Mouse (Mus musculus): ENCODE measurements around the gene Acy3. TPM values are rescaled to one million over a fixed set of nuclear protein-coding genes. Genes with fewer than 3 reads are reported as not detected.
"Not testable (repeated sequence)": the region's sequence is repeated elsewhere in the genome, so short reads cannot be mapped to it uniquely, and the experiment has no call there.

Acy3 gene
- polyA plus RNA-seq, 1 experiment from 2014 or later: 9.5 TPM

DNA sequence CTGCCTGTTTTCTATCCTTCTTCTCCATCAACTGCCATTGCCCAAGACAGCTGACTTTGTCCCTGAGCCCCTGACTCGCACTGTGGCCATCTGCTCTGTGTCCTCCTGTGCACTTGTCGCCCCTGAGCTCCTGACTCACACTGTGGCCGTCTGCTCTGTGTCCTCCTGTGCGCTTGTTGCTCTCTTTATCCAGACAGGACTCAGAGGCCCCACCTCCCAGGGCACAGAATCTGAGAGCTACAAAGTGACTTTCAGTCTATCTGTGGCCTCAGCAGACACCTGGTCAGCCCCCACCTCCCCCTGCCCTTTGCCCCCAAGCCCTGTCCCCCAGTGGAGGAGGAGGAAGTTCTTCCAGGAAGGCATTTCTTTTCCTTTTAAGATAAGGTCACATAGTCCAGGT is 30.6 kb upstream of the Acy3 start:
- H3K9ac ChIP-seq: no peak overlapping the region
- H3K27ac ChIP-seq (ENCODE audit: poor library complexity, severe bottlenecking): no peak overlapping the region
- H3K27me3 ChIP-seq (replicated peaks): 0 out of 2 replicates have a peak, but pooled peaks cover 9% of the 10 kb centered on the region
- no peak overlapping the region for H3K4me3 ChIP-seq
- 18% methylated on average over 4 of the region's 4 CpGs for WGBS
- no peak overlapping the region for H3K4me2 ChIP-seq
- no peaks in the 10 kb centered on the region for H3K36me3 ChIP-seq
- peak; percentile 36; the same call in 1 of the 2 replicates for ATAC-seq (ENCODE audit: insufficient number of reproducible peaks, low FRiP score)
- no peaks in the 10 kb centered on the region; the same call in 1 of the 2 replicates for H3K9me3 ChIP-seq (replicated peaks)
- H3K4me1 ChIP-seq (replicated peaks): peaks cover 8% of the 10 kb centered on the region

DNA sequence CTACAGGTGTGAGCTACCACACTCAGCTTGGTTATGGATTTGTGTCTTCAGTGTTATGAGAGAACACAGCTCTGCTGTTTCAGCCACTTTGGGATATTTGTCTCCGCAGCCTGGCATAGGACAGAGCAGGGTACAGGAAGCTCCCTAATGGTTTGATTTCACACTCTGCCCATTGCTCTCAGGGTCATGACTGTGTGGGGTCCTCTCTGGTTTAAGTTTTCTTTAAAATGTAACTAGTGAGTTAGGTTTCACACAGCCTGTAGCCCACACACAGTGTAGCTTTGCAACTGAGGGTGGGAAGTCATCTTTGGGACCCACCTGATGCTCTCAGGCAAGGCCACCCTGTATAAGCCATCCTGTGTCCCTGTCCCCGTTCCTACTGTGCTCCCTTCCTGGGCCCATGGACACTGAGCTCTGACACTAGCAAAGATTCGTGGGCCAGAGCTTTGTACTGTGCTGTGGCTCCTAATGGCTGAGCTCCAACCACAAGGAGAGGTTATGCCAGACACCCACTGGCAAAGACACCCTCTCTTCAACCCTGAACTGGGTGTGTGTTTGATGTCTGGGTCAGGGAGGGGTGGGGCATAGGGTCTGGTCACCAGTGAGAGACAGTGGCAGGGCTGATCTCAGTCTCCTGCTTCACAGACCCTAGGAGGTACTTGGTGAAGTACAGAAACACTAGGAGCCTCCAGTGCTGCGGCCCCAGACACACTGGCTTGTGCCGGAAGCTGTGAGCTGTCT is 28.9 kb upstream of the Acy3 start:
- not testable (repeated sequence) for H3K4me1 ChIP-seq (replicated peaks); H3K4me3 ChIP-seq; ATAC-seq (ENCODE audit: insufficient number of reproducible peaks, low FRiP score); H3K36me3 ChIP-seq; H3K9ac ChIP-seq; H3K4me2 ChIP-seq; H3K27me3 ChIP-seq (replicated peaks); H3K9me3 ChIP-seq (replicated peaks); H3K27ac ChIP-seq (ENCODE audit: poor library complexity, severe bottlenecking)
- WGBS: 73% methylated on average over 5 of the region's 5 CpGs

DNA sequence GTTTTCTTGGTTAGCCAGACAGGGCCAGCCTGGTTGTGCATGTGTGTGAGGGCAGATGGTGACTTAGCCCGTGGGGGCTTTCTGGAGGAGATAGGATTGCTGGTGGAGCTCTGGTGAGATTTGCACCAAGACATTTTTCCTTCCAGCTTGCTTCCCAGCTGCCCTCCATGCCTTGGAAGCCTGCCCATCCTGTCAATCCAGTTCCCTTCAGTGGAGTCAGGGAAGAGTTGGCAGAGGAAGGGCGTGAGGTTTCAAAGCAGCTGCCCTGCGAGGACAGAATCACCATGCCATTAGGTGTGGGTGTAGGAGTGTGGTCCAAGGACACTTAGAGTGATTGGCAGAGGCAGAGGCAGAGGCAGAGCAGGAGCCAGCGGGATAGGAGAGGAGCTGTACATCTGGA is 27.9 kb upstream of the Acy3 start, which contains the start of gene Aldh3b3:
Aldh3b3 (plus strand) TSS at position 176 of the 400 bp plus-strand sequence.
- Histone ChIP-seq H3K4me3 (no peak within 1 kb of the TSS), H3K9ac (no peak within 1 kb of the TSS), H3K4me2 (no peak within 1 kb of the TSS), H3K9me3 (replicated peaks) (no peaks in the 10 kb centered on the region; the same call in 1 of the 2 replicates), H3K36me3 (no peaks in the 10 kb centered on the region), H3K4me1 (replicated peaks) (peaks cover 8% of the 10 kb centered on the region), H3K27ac (ENCODE audit: poor library complexity, severe bottlenecking) (no peak within 1 kb of the TSS), H3K27me3 (replicated peaks) (0 out of 2 replicates have a peak, but pooled peaks cover 9% of the 10 kb centered on the region)
- no peak for ATAC-seq (ENCODE audit: insufficient number of reproducible peaks, low FRiP score)
- WGBS: 80% methylated on average over 4 of the region's 4 CpGs

DNA sequence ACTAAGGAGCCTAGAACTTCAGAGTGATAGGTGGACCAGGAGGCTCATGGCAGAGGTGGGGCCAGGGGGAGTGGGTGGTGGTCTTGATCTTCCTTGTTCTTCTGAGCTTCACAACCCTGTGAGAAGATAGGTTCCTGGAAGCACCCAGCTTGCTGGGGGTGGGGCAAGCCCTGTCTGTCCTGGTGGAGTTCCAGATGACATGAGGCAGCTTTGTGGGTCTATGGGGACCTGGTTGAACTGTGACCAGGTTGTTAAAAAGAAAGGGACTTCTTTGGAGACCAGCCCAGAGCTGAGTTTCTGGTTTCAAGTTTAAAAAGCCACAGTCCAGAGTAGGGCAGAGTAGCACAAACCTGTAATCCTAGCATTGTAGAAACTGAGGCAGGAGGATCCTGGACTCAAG is 27.3 kb upstream of the Acy3 start:
- no peaks in the 10 kb centered on the region; the same call in 1 of the 2 replicates for H3K9me3 ChIP-seq (replicated peaks)
- no peak overlapping the region for H3K27ac ChIP-seq (ENCODE audit: poor library complexity, severe bottlenecking)
- peaks cover 8% of the 10 kb centered on the region for H3K4me1 ChIP-seq (replicated peaks)
- H3K36me3 ChIP-seq: no peaks in the 10 kb centered on the region
- no peak overlapping the region for H3K4me2 ChIP-seq
- H3K27me3 ChIP-seq (replicated peaks): 0 out of 2 replicates have a peak, but pooled peaks cover 9% of the 10 kb centered on the region
- no peak for ATAC-seq (ENCODE audit: insufficient number of reproducible peaks, low FRiP score)
- H3K9ac ChIP-seq: no peak overlapping the region
- H3K4me3 ChIP-seq: no peak overlapping the region

DNA sequence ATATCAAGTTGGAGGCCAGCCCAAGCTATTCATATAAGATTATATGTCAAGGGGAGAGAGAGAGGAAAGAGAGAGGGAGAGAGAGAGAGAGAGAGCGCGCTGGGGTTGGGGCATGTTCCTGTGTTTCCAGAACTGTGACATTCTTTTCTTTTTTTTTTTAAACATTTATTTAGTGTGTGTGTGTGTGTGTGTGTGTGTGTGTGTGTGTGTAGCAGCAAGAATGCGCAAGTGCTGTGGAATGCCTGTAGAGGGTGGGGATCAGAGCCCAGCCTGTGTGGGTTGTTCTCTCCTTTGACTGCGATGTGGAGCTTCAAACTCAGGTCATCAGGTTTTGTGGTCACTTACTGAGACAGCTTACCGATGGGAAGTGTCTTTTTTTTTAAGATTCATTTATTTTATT is 26.2 kb upstream of the Acy3 start:
- Histone ChIP-seq H3K4me3 (no peak overlapping the region), H3K27me3 (replicated peaks) (0 out of 2 replicates have a peak, but pooled peaks cover 9% of the 10 kb centered on the region), H3K4me1 (replicated peaks) (peaks cover 8% of the 10 kb centered on the region), H3K9me3 (replicated peaks) (no peaks in the 10 kb centered on the region; the same call in 1 of the 2 replicates), H3K9ac (no peak overlapping the region), H3K27ac (ENCODE audit: poor library complexity, severe bottlenecking) (no peak overlapping the region), H3K36me3 (no peaks in the 10 kb centered on the region), H3K4me2 (no peak overlapping the region)
- WGBS: 85% methylated on average over 5 of the region's 5 CpGs
- ATAC-seq (ENCODE audit: insufficient number of reproducible peaks, low FRiP score): no peak

DNA sequence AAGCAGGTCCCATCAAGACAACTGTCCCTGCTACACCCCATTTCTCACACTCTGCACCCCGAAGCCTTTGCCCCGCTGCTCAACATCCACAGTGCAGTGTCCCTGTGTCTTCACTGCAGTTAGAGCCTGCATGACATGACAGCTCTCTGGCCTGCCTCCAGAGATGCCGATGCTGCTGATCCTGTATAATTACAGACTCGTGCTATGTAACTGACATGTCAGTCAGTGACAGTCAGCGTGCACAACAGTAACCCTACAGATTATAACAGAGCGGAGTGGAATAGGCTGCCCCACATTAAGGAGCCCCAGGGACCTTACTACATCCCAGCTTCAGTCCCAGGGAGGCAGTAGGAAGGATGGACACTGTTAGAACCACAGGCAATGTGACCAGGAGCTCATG is 24.6 kb upstream of the Acy3 start:
- 76% methylated on average over 6 of the region's 6 CpGs for WGBS

DNA sequence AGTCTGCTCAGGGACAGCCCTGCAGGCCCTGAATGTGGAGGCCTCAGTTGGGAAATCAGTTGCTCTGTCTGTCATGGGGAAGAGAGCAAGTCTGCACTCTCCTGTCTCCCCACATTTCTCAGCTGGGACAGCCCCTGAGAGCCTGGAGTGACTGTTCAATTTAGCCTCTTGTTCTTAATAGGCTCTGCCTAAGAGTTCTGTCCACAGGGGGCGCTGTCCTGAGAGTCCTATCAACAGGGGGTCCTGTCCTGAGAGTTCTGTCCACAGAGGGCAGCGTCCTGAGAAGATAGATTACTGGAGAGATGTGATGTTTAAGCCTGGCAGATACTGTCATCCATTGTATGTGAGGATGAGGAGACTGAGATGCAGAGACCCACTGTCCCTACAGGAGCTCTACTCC is 23.9 kb upstream of the Acy3 start:
- H3K27me3 ChIP-seq (replicated peaks): no peaks in the 10 kb centered on the region
- WGBS: 18% methylated on average over 2 of the region's 2 CpGs
- no peak overlapping the region for H3K4me3 ChIP-seq
- H3K9me3 ChIP-seq (replicated peaks): no peaks in the 10 kb centered on the region; the same call in 1 of the 2 replicates
- H3K9ac ChIP-seq: no peak overlapping the region
- H3K27ac ChIP-seq (ENCODE audit: poor library complexity, severe bottlenecking): no peak overlapping the region
- no peak for ATAC-seq (ENCODE audit: insufficient number of reproducible peaks, low FRiP score)
- H3K36me3 ChIP-seq: no peaks in the 10 kb centered on the region
- H3K4me2 ChIP-seq: no peak overlapping the region
- peaks cover 5% of the 10 kb centered on the region for H3K4me1 ChIP-seq (replicated peaks)

More for the DNA sequence above, 24.6 kb upstream of the Acy3 start:
- not testable (repeated sequence) for H3K9ac ChIP-seq; H3K27me3 ChIP-seq (replicated peaks); H3K4me1 ChIP-seq (replicated peaks); H3K36me3 ChIP-seq; H3K9me3 ChIP-seq (replicated peaks); ATAC-seq (ENCODE audit: insufficient number of reproducible peaks, low FRiP score); H3K4me3 ChIP-seq; H3K4me2 ChIP-seq; H3K27ac ChIP-seq (ENCODE audit: poor library complexity, severe bottlenecking)

DNA sequence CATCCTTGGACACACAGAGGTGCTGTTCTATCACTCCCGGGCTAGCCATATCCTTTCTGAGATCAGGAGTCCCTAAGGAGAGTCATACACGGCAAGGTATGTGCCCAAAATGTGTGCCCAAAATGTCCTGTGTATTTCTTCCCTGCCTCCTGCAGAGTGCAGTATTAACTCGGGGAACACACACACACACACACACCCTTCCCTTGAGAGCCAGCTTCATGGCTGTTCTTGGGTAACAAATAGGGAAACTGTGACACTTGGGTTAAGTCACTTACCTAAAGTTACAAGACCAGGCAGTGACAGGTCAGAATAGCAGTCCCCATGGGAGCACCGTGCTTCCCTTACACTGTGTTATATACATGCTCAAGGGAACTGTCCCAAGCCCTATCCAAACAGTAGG is 22.3 kb upstream of the Acy3 start:
- H3K4me1 ChIP-seq (replicated peaks): peaks cover 17% of the 10 kb centered on the region
- no peak overlapping the region for H3K9ac ChIP-seq
- H3K27ac ChIP-seq (ENCODE audit: poor library complexity, severe bottlenecking): no peak overlapping the region
- no peaks in the 10 kb centered on the region; the same call in 1 of the 2 replicates for H3K9me3 ChIP-seq (replicated peaks)
- 67% methylated on average over 4 of the region's 4 CpGs for WGBS
- H3K36me3 ChIP-seq: no peaks in the 10 kb centered on the region
- H3K4me3 ChIP-seq: no peak overlapping the region
- H3K4me2 ChIP-seq: no peak overlapping the region
- ATAC-seq (ENCODE audit: insufficient number of reproducible peaks, low FRiP score): no peak
- H3K27me3 ChIP-seq (replicated peaks): no peaks in the 10 kb centered on the region

DNA sequence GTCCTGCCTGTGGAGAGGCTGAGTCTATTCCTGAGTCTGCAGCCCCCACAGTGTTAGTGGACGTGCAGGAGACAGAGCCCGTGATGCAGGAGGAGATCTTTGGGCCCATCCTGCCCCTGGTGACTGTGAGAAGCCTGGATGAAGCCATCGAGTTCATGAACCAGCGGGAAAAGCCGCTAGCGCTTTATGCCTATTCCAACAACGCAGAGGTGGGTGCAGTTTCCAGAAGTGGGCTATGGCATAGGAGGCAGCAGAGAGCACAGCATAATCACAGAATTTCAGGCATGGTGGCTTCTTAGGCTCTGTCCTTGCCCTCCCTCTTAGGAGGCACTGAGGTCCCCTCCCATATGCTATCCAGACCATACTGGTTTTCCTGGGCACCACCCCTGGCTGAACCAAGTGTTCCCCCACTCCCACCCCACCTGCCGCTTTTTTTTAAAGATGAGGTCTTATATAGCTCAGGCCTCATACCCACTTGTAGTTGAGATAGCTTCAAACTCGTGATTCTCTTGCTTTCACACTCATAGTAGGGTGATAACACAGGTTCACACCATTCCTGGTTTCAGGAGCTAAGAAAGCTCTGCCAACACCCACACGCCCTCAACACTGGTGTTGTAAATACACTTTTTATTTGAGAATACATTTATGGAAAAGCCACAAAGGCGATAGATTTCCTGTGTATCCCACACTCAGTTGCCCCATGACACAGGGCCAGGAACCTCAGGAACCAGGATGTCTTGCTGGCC is 19.9 kb upstream of the Acy3 start:
- no peak overlapping the region for H3K9ac ChIP-seq
- H3K4me2 ChIP-seq: no peak overlapping the region
- no peak overlapping the region for H3K27ac ChIP-seq (ENCODE audit: poor library complexity, severe bottlenecking)
- WGBS: 64% methylated on average over 11 of the region's 11 CpGs
- no peak overlapping the region for H3K4me3 ChIP-seq
- H3K4me1 ChIP-seq (replicated peaks): peaks cover 19% of the 10 kb centered on the region
- no peaks in the 10 kb centered on the region for H3K9me3 ChIP-seq (replicated peaks)
- H3K36me3 ChIP-seq: no peaks in the 10 kb centered on the region
- peaks cover 17% of the 10 kb centered on the region for H3K27me3 ChIP-seq (replicated peaks)
- ATAC-seq (ENCODE audit: insufficient number of reproducible peaks, low FRiP score): no peak

DNA sequence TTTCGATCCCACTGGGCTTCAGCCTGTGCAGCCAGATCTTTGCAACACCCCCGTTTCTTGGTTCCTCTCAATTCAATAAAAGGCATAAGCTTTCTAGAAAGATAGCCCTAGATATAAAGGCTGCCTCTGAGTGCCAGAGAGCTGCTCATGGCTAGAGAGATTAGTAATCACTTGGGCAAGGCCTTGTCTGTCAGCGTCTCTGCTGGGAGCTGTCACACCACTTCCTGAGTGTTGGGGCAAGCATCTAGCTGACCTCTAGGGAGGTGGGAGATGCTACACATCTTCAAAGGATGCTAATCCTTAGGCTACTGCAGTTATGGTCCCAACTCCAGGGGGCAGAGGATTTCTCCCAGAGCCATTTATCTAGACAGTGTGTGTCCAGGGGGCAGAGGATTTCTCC is 19.1 kb upstream of the Acy3 start:
- 29% methylated on average over 3 of the region's 3 CpGs for WGBS
- no peak for ATAC-seq (ENCODE audit: insufficient number of reproducible peaks, low FRiP score)
- H3K36me3 ChIP-seq: no peaks in the 10 kb centered on the region

DNA sequence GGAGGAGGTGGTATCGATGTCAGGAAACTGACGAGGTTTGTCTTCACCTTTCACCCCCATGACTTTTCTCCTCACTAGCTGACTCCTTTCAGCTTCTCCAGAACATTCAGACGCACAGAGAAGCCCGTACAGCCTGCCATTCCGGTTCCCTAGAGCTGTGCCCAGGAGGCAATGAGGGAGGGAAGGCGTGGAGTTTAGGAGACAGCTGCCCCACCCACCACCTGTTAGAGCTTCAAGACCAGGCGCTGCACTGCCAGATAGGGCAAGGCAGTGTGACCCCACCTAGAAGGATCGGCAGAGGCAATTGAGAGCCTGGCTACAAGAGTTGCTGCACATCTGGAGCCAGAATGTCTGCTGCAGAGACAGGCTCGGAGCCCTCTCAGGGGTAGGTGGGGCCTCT is 14.1 kb upstream of the Acy3 start, which contains the start of gene Aldh3b2:
Aldh3b2 (plus strand) TSS at position 100 of the 400 bp plus-strand sequence.
- Histone ChIP-seq H3K4me1 (replicated peaks) (peaks cover 16% of the 10 kb centered on the region), H3K4me2 (no peak within 1 kb of the TSS), H3K27me3 (replicated peaks) (peaks cover 44% of the 10 kb centered on the region), H3K36me3 (no peaks in the 10 kb centered on the region), H3K27ac (ENCODE audit: poor library complexity, severe bottlenecking) (no peak within 1 kb of the TSS), H3K9me3 (replicated peaks) (no peaks in the 10 kb centered on the region), H3K4me3 (no peak within 1 kb of the TSS), H3K9ac (no peak within 1 kb of the TSS)
- no peak for ATAC-seq (ENCODE audit: insufficient number of reproducible peaks, low FRiP score)
- 42% methylated on average over 9 of the region's 9 CpGs for WGBS

More for the DNA sequence above, 19.1 kb upstream of the Acy3 start:
- no peak overlapping the region for H3K4me2 ChIP-seq
- no peaks in the 10 kb centered on the region for H3K9me3 ChIP-seq (replicated peaks)
- peaks cover 19% of the 10 kb centered on the region for H3K4me1 ChIP-seq (replicated peaks)
- H3K27me3 ChIP-seq (replicated peaks): peaks cover 22% of the 10 kb centered on the region
- H3K4me3 ChIP-seq: no peak overlapping the region
- H3K9ac ChIP-seq: no peak overlapping the region
- H3K27ac ChIP-seq (ENCODE audit: poor library complexity, severe bottlenecking): no peak overlapping the region

Data from heart, embryonic 12.5 days (tissue).